Mouse (Mus musculus) olfactory bulb, adult 2 months (tissue): ENCODE results near the gene Traf3ip3. TPM values are rescaled to one million over a fixed set of nuclear protein-coding genes. Genes with fewer than 3 reads are reported as not detected.

ENCODE experiments used
- H3K27ac ChIP-seq: fragments of 200-500 bp; 2 replicates; pipeline ENCODE4 v1.5.1; 2012; ENCODE audit warnings: low read depth, low read length; ENCODE audit not compliant: insufficient read depth
- H3K4me1 ChIP-seq: fragments of 200-500 bp; 2 replicates; pipeline ENCODE4 v1.6.1; 2012; ENCODE audit warnings: low read length; ENCODE audit not compliant: control insufficient read depth, insufficient read depth
- H3K4me3 ChIP-seq: fragments of 200-500 bp; 2 replicates; pipeline ENCODE4 v1.5.1; 2012; ENCODE audit warnings: mild to moderate bottlenecking, low read depth, low read length, moderate library complexity; ENCODE audit not compliant: insufficient read depth
- CTCF ChIP-seq: fragments of 200-500 bp; IDR thresholded peaks from 2 replicates; pipeline ENCODE4 v1.5.1; 2012; ENCODE audit warnings: low read depth, mild to moderate bottlenecking, low read length, moderate library complexity; ENCODE audit not compliant: insufficient read depth
- POLR2A ChIP-seq: fragments of 200-500 bp; IDR thresholded peaks from 2 replicates; pipeline ENCODE4 v1.6.1; 2012; ENCODE audit warnings: mild to moderate bottlenecking, low read depth, low read length, moderate library complexity; ENCODE audit not compliant: insufficient read depth
- WGBS: fragments of 180-500 bp; shearing (Covaris S2); methylation state at CpG from one replicate; pipeline ENCODE4 v1.1.7; 2018; 5-methylcytosine and 5-hydroxymethylcytosine counted together
- polyA plus RNA-seq: library from polyadenylated mRNA; stranded (reverse); fragments of >200 nt; gene quantifications from 2 replicates; pipeline ENCODE4 v1.2.4, GENCODE M21; 2012; ENCODE audit warnings: low replicate concordance; ENCODE audit not compliant: missing spikeins, insufficient read depth, insufficient read length

Traf3ip3 gene
- polyA plus RNA-seq, 1 experiment, result not detected

DNA sequence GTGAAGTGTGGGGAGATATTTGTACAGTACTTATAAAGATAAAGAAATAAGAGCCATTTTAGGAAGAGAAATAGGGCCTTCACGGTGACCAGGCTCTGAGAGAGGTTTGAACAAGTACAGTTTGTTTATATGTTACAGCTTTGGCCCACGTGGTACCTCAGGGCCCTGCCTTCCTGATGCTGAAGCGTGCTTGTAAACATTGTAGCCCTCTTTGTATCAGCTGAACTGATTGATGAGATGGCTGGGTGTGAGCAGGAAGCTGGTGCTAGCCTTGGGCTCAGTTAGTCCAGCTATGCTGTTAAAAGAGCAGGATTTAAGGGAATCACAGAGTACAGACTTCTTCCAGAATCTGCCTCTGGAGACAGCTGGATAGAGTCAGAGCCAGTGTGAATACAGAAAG is 42.3 kb downstream of the Traf3ip3 start:
- Histone ChIP-seq H3K4me1 (peaks cover 4% of the 10 kb centered on the region), H3K4me3 (no peak overlapping the region), H3K27ac (no peak overlapping the region)
- TF ChIP-seq POLR2A (no peak), CTCF (no peak)
- 83% methylated on average over 3 of the region's 3 CpGs for WGBS

GRCm38 (mm10) chr1:193157111-193157492 is 44.4 kb downstream of the Traf3ip3 start:
- Histone ChIP-seq H3K27ac (no peak overlapping the region), H3K4me1 (peaks cover 10% of the 10 kb centered on the region), H3K4me3 (no peak overlapping the region)
- no peak for TF ChIP-seq CTCF
- no peak for TF ChIP-seq POLR2A
- 82% methylated on average over 8 of the region's 8 CpGs for WGBS

GRCm38 (mm10) chr1:193156316-193157110 is 45.0 kb downstream of the Traf3ip3 start:
- Histone ChIP-seq H3K4me1 (peaks cover 10% of the 10 kb centered on the region), H3K4me3 (no peak overlapping the region), H3K27ac (no peak overlapping the region)
- TF ChIP-seq POLR2A (no peak), CTCF (no peak)
- 79% methylated on average over 15 of the region's 15 CpGs for WGBS

GRCm38 (mm10) chr1:193153561-193153960 is 47.9 kb downstream of the Traf3ip3 start:
- no peak overlapping the region for H3K27ac ChIP-seq
- no peak overlapping the region for H3K4me3 ChIP-seq
- no peak for TF ChIP-seq POLR2A
- TF ChIP-seq CTCF, result no peak
- peaks cover 9% of the 10 kb centered on the region; the same call in 1 of the 2 replicates for H3K4me1 ChIP-seq
- 59% methylated on average over 16 of the region's 16 CpGs for WGBS

- TF ChIP-seq POLR2A (no peak), CTCF (no peak)
- H3K4me3 ChIP-seq, result no peak within 1 kb of the TSS
- H3K4me1 ChIP-seq, result peaks cover 9% of the 10 kb centered on the region; the same call in 1 of the 2 replicates
- no peak within 1 kb of the TSS for H3K27ac ChIP-seq
- 4% methylated on average over 30 of the region's 30 CpGs for WGBS
Observed at GRCm38 (mm10) chr1:193152872-193153271, 48.6 kb downstream of the Traf3ip3 start, which contains the start of gene Irf6. Irf6 (plus strand) TSS chr1:193153111.

GRCm38 (mm10) chr1:193151134-193151533 is 50.4 kb downstream of the Traf3ip3 start:
- no peak for TF ChIP-seq CTCF
- TF ChIP-seq POLR2A, result no peak
- Histone ChIP-seq H3K4me3 (no peak overlapping the region), H3K27ac (no peak overlapping the region), H3K4me1 (peaks cover 9% of the 10 kb centered on the region; the same call in 1 of the 2 replicates)
- WGBS, result 41% methylated on average over 7 of the region's 7 CpGs

GRCm38 (mm10) chr1:193149231-193149630 is 52.3 kb downstream of the Traf3ip3 start:
- 63% methylated on average over 3 of the region's 3 CpGs for WGBS
- TF ChIP-seq POLR2A, result no peak
- Histone ChIP-seq H3K27ac (no peak overlapping the region), H3K4me3 (no peak overlapping the region), H3K4me1 (peaks cover 9% of the 10 kb centered on the region; the same call in 1 of the 2 replicates)

- Histone ChIP-seq H3K27ac (no peak overlapping the region), H3K4me3 (no peak overlapping the region), H3K4me1 (peaks cover 3% of the 10 kb centered on the region; the same call in 1 of the 2 replicates)
- WGBS, result 82% methylated on average over 1 of the region's 1 CpGs
- TF ChIP-seq CTCF (no peak), POLR2A (no peak)
Observed at GRCm38 (mm10) chr1:193146416-193146815, 55.1 kb downstream of the Traf3ip3 start.

GRCm38 (mm10) chr1:193145101-193145500 is 56.4 kb downstream of the Traf3ip3 start:
- WGBS, result 83% methylated on average over 4 of the region's 4 CpGs
- Histone ChIP-seq H3K4me3 (no peak overlapping the region), H3K4me1 (no peaks in the 10 kb centered on the region), H3K27ac (no peak overlapping the region)
- TF ChIP-seq CTCF, result no peak
- no peak for TF ChIP-seq POLR2A
